Mouse (Mus musculus) hindbrain, embryonic 11.5 days (tissue): ENCODE measurements around the gene Pde10a. TPM values are rescaled to one million over a fixed set of nuclear protein-coding genes. Genes with fewer than 3 reads are reported as not detected.

ENCODE experiments used
- ATAC-seq: fragments of 200-750 bp; cut with Nextera tagmentation; 2 replicates; pipeline ENCODE4 v1.8.0; 2017; ENCODE audit warnings: mild to moderate bottlenecking, moderate TSS enrichment, moderate library complexity; ENCODE audit not compliant: low FRiP score
- DNase-seq: peaks from one replicate; pipeline ENCODE4 v3.0.0-alpha.2; 2015; ENCODE audit warnings: low spot score
- H3K27ac ChIP-seq: fragments of 300-500 bp; sonication (generic); 2 replicates; pipeline ENCODE4 v1.5.1; 2014; ENCODE audit warnings: mild to moderate bottlenecking, low read depth, low read length
- H3K27me3 ChIP-seq: fragments of 300-500 bp; sonication (generic); 2 replicates; pipeline ENCODE4 v1.6.1; 2014; ENCODE audit warnings: mild to moderate bottlenecking, low read length, moderate library complexity, mixed read lengths; ENCODE audit not compliant: control insufficient read depth, insufficient read depth
- H3K36me3 ChIP-seq: fragments of 300-500 bp; sonication (generic); 2 replicates; pipeline ENCODE4 v1.6.1; 2014; ENCODE audit warnings: mild to moderate bottlenecking, low read length, moderate library complexity, mixed read lengths; ENCODE audit not compliant: control insufficient read depth, insufficient read depth
- H3K4me1 ChIP-seq: fragments of 300-500 bp; sonication (generic); replicated peaks from 2 replicates; pipeline ENCODE4 v1.6.1; 2014; ENCODE audit warnings: low read length, mixed read lengths; ENCODE audit not compliant: control insufficient read depth, insufficient read depth
- H3K4me2 ChIP-seq: fragments of 300-500 bp; sonication (generic); replicated peaks from 2 replicates; pipeline ENCODE4 v1.6.1; 2014; ENCODE audit warnings: mild to moderate bottlenecking, low read depth, low read length
- H3K4me3 ChIP-seq: fragments of 300-500 bp; sonication (generic); 2 replicates; pipeline ENCODE4 v1.5.1; 2014; ENCODE audit warnings: low read depth, low read length
- H3K9ac ChIP-seq: fragments of 300-500 bp; sonication (generic); 2 replicates; pipeline ENCODE4 v1.6.1; 2014; ENCODE audit warnings: low read depth, low read length
- H3K9me3 ChIP-seq: fragments of 300-500 bp; sonication (generic); 2 replicates; pipeline ENCODE4 v1.6.1; 2016; ENCODE audit warnings: low read length; ENCODE audit not compliant: control insufficient read depth
- WGBS: fragments of 180-500 bp; shearing (Covaris S2); extraction: QIAGEN DNeasy Blood & Tissue Kit; methylation state at CpG from one replicate; pipeline ENCODE4 v1.1.7; 2014; 5-methylcytosine and 5-hydroxymethylcytosine counted together
- polyA plus RNA-seq: library from polyadenylated mRNA; unstranded; fragments of >200 nt; fragmentation: Nextera tagmentation; extraction: Ambion mirVana; gene quantifications from 2 replicates; pipeline ENCODE4 v1.2.1, GENCODE M21; 2014

The Pde10a gene
- polyA plus RNA-seq, 1 experiment from 2014 or later = 7.6 TPM

- no peaks in the 10 kb centered on the region for H3K4me1 ChIP-seq
- H3K4me2 ChIP-seq = no peak overlapping the region
- H3K27me3 ChIP-seq = no peaks in the 10 kb centered on the region
- no peak overlapping the region for H3K27ac ChIP-seq
- no peak for DNase-seq
- ATAC-seq = no peak
- H3K36me3 ChIP-seq = no peaks in the 10 kb centered on the region
- H3K4me3 ChIP-seq = no peak overlapping the region
- no peaks in the 10 kb centered on the region for H3K9me3 ChIP-seq
- 82% methylated on average over 12 of the region's 12 CpGs for WGBS
- H3K9ac ChIP-seq = no peak overlapping the region
Observed at GRCm38 (mm10) chr17:8639703-8640380, 114.7 kb downstream of the Pde10a start.

GRCm38 (mm10) chr17:8640741-8641480, 115.7 kb downstream of the Pde10a start:
- H3K4me3 ChIP-seq = no peak overlapping the region
- 88% methylated on average over 16 of the region's 16 CpGs for WGBS

GRCm38 (mm10) chr17:8641491-8641890, 116.3 kb downstream of the Pde10a start:
- 71% methylated on average over 3 of the region's 3 CpGs for WGBS
- Histone ChIP-seq H3K4me2 (no peak overlapping the region), H3K27me3 (no peaks in the 10 kb centered on the region), H3K9me3 (no peaks in the 10 kb centered on the region), H3K27ac (no peak overlapping the region), H3K4me3 (no peak overlapping the region), H3K4me1 (no peaks in the 10 kb centered on the region), H3K36me3 (no peaks in the 10 kb centered on the region), H3K9ac (no peak overlapping the region)
- DNase-seq = no peak
- no peak for ATAC-seq

More at GRCm38 (mm10) chr17:8640741-8641480, 115.7 kb downstream of the Pde10a start:
- Histone ChIP-seq H3K27ac (no peak overlapping the region), H3K36me3 (no peaks in the 10 kb centered on the region), H3K9me3 (no peaks in the 10 kb centered on the region), H3K4me1 (no peaks in the 10 kb centered on the region), H3K27me3 (no peaks in the 10 kb centered on the region), H3K4me2 (no peak overlapping the region), H3K9ac (no peak overlapping the region)
- ATAC-seq = no peak
- DNase-seq = no peak

- Histone ChIP-seq H3K9ac (no peak overlapping the region), H3K27me3 (no peaks in the 10 kb centered on the region), H3K4me1 (no peaks in the 10 kb centered on the region; the same call in 1 of the 2 replicates), H3K4me2 (no peak overlapping the region), H3K9me3 (no peaks in the 10 kb centered on the region), H3K36me3 (no peaks in the 10 kb centered on the region), H3K4me3 (no peak overlapping the region), H3K27ac (no peak overlapping the region)
- DNase-seq (no peak), ATAC-seq (no peak)
- 68% methylated on average over 3 of the region's 3 CpGs for WGBS
Observed at GRCm38 (mm10) chr17:8642356-8642755, 117.2 kb downstream of the Pde10a start.

- 33% methylated on average over 8 of the region's 8 CpGs for WGBS
- H3K9me3 ChIP-seq = no peaks in the 10 kb centered on the region
- no peaks in the 10 kb centered on the region for H3K36me3 ChIP-seq
- no peaks in the 10 kb centered on the region; the same call in 1 of the 2 replicates for H3K4me1 ChIP-seq
- peak overlapping the region; percentile 15; the same call in 1 of the 2 replicates for H3K9ac ChIP-seq
- H3K27me3 ChIP-seq = no peaks in the 10 kb centered on the region
- 0 out of 2 replicates have a peak overlapping the region, but pooled peaks have one; percentile 30 for H3K27ac ChIP-seq
- DNase-seq (peak; percentile 37), ATAC-seq (peak; percentile 43)
- H3K4me3 ChIP-seq = no peak overlapping the region
- no peak overlapping the region for H3K4me2 ChIP-seq
Observed at GRCm38 (mm10) chr17:8647372-8647871, 122.2 kb downstream of the Pde10a start.

GRCm38 (mm10) chr17:8648310-8648709, 123.1 kb downstream of the Pde10a start:
- Histone ChIP-seq H3K4me2 (no peak overlapping the region), H3K36me3 (no peaks in the 10 kb centered on the region), H3K4me1 (no peaks in the 10 kb centered on the region; the same call in 1 of the 2 replicates), H3K4me3 (no peak overlapping the region), H3K27ac (no peak overlapping the region), H3K9ac (no peak overlapping the region), H3K27me3 (no peaks in the 10 kb centered on the region), H3K9me3 (no peaks in the 10 kb centered on the region)
- DNase-seq (no peak), ATAC-seq (no peak)
- WGBS = 83% methylated on average over 3 of the region's 3 CpGs

GRCm38 (mm10) chr17:8652681-8653262, 127.6 kb downstream of the Pde10a start:
- Histone ChIP-seq H3K4me3 (no peak overlapping the region), H3K27me3 (no peaks in the 10 kb centered on the region), H3K9ac (no peak overlapping the region), H3K27ac (no peak overlapping the region), H3K36me3 (no peaks in the 10 kb centered on the region), H3K9me3 (no peaks in the 10 kb centered on the region), H3K4me1 (no peaks in the 10 kb centered on the region), H3K4me2 (no peak overlapping the region)
- ATAC-seq (no peak), DNase-seq (no peak)
- WGBS = 85% methylated on average over 3 of the region's 3 CpGs

GRCm38 (mm10) chr17:8657661-8658060, 132.5 kb downstream of the Pde10a start:
- Histone ChIP-seq H3K27ac (no peak overlapping the region), H3K27me3 (no peaks in the 10 kb centered on the region), H3K9me3 (no peaks in the 10 kb centered on the region), H3K4me1 (no peaks in the 10 kb centered on the region), H3K4me3 (no peak overlapping the region), H3K4me2 (no peak overlapping the region), H3K9ac (no peak overlapping the region), H3K36me3 (no peaks in the 10 kb centered on the region)
- WGBS = 67% methylated on average over 9 of the region's 9 CpGs
- ATAC-seq (no peak), DNase-seq (peak; percentile 20)
